Mouse (Mus musculus): ENCODE measurements at regions not wholly inside any gene's neighbourhood (a gene's known extent, or its start where the extent isn't known, plus 50 kb on each side); places are given as distances from the start of the nearest gene placed in this dataset.
A peak's percentile ranks its signal among the peaks of the same experiment; 100 is the strongest.

- Histone ChIP-seq H3K27ac (no peak overlapping the region), H3K4me2 (ENCODE audit: low read depth, low read length) (no peak overlapping the region)
- no peak for ATAC-seq
These were observed 78.1 kb upstream of the Foxn2 start for GRCm38 (mm10) chr17:88362404-88362803.

DNA sequence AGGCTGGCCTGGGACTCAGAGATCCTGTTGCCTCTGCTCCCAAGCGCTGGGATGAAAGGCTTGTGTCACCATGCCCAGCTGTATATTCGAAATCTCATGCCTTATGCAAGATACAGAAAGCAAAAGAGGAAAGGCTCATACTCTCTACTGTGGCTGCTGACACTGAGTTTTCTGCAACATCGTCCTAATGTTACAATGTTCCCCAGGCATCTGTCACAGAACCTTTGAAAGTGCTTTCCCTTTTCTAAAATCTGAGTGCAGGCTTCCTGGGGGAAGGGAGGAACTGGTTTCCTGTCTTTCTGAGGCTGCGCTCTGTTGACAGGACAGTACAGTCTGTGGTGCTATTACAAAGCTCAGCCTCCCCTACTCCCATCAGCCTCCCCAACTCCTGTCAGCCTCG is 72.6 kb upstream of the Foxn2 start:
- TF ChIP-seq CTCF (IDR thresholded peaks at IDR 0.05; ENCODE audit: low read depth): no peak
- H3K27me3 ChIP-seq (ENCODE audit: insufficient read depth, low read length): no peaks in the 10 kb centered on the region

More at GRCm38 (mm10) chr17:88362404-88362803, 78.1 kb upstream of the Foxn2 start:
- H3K27me3 ChIP-seq (ENCODE audit: insufficient read depth, low read length): no peaks in the 10 kb centered on the region
- DNase-seq (ENCODE audit: low spot score): no peak
- no peak overlapping the region for H3K9ac ChIP-seq (replicated peaks; ENCODE audit: low read length)
- H3K4me3 ChIP-seq (ENCODE audit: low read length): no peak overlapping the region
- H3K4me1 ChIP-seq (ENCODE audit: insufficient read depth, low read length): no peaks in the 10 kb centered on the region
- TF ChIP-seq CTCF (IDR thresholded peaks at IDR 0.05; ENCODE audit: low read depth): no peak
- H3K36me3 ChIP-seq (ENCODE audit: insufficient read depth, low read length): no peaks in the 10 kb centered on the region
- WGBS: 81% methylated on average over 11 of the region's 11 CpGs
- H3K9me3 ChIP-seq (ENCODE audit: low read length): no peaks in the 10 kb centered on the region

DNA sequence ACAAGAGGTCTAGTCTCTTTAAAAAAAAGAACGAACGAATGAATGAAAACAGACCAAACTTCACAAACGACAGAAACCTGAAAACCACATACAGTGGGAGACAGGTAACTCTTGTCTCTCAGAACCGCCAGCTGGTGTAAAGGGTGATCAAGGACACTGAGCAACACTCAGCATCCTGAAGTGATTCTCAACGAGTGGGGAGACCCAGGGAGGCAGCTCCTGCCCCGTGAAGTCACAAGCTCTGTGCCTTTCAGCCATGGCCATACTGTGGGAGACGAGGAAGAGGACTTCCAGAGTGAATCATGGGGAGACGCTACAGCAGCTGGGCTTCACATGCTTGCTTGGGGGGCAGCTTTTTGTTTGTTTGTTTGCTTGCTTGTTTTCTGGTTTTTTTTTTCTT is 70.5 kb upstream of the Foxn2 start:
- Histone ChIP-seq H3K4me3 (ENCODE audit: low read length) (no peak overlapping the region), H3K9ac (replicated peaks; ENCODE audit: low read length) (no peak overlapping the region), H3K36me3 (ENCODE audit: insufficient read depth, low read length) (no peaks in the 10 kb centered on the region), H3K27ac (no peak overlapping the region), H3K4me2 (ENCODE audit: low read depth, low read length) (no peak overlapping the region), H3K27me3 (ENCODE audit: insufficient read depth, low read length) (no peaks in the 10 kb centered on the region), H3K9me3 (ENCODE audit: low read length) (no peaks in the 10 kb centered on the region), H3K4me1 (ENCODE audit: insufficient read depth, low read length) (no peaks in the 10 kb centered on the region)
- ATAC-seq (no peak), DNase-seq (ENCODE audit: low spot score) (no peak)
- WGBS: 84% methylated on average over 8 of the region's 8 CpGs
- no peak for TF ChIP-seq CTCF (IDR thresholded peaks at IDR 0.05; ENCODE audit: low read depth)

More for the DNA sequence above, 72.6 kb upstream of the Foxn2 start:
- ATAC-seq: no peak
- Histone ChIP-seq H3K4me1 (ENCODE audit: insufficient read depth, low read length) (no peaks in the 10 kb centered on the region), H3K9me3 (ENCODE audit: low read length) (no peaks in the 10 kb centered on the region), H3K4me3 (ENCODE audit: low read length) (no peak overlapping the region), H3K4me2 (ENCODE audit: low read depth, low read length) (no peak overlapping the region), H3K9ac (replicated peaks; ENCODE audit: low read length) (no peak overlapping the region), H3K36me3 (ENCODE audit: insufficient read depth, low read length) (no peaks in the 10 kb centered on the region), H3K27ac (no peak overlapping the region)
- WGBS: 78% methylated on average over 5 of the region's 5 CpGs
- no peak for DNase-seq (ENCODE audit: low spot score)

DNA sequence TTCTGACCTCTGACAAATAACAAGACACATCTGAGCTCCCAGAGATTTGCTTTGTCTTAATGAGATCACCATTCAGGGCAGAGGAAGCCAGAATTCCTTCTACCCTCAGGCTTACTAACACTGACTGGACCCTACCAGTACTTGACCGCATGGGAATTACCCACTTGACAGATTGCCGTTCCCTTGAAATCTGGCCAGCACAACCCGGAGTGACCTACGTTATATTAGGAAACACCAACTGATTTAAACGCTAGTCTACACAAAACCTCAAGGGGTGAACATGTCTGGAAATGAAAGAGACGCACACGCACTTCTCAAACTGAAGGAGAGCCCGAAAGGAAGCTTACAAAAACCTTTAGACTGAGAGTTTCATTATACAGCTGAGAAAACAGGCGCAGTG is 69.8 kb upstream of the Foxn2 start:
- ATAC-seq (no peak), DNase-seq (ENCODE audit: low spot score) (no peak)
- Histone ChIP-seq H3K4me1 (ENCODE audit: insufficient read depth, low read length) (no peaks in the 10 kb centered on the region), H3K4me2 (ENCODE audit: low read depth, low read length) (no peak overlapping the region), H3K9me3 (ENCODE audit: low read length) (no peaks in the 10 kb centered on the region), H3K4me3 (ENCODE audit: low read length) (no peak overlapping the region), H3K36me3 (ENCODE audit: insufficient read depth, low read length) (no peaks in the 10 kb centered on the region), H3K9ac (replicated peaks; ENCODE audit: low read length) (no peak overlapping the region), H3K27me3 (ENCODE audit: insufficient read depth, low read length) (no peaks in the 10 kb centered on the region), H3K27ac (no peak overlapping the region)
- no peak for TF ChIP-seq CTCF (IDR thresholded peaks at IDR 0.05; ENCODE audit: low read depth)
- WGBS: 61% methylated on average over 9 of the region's 9 CpGs

DNA sequence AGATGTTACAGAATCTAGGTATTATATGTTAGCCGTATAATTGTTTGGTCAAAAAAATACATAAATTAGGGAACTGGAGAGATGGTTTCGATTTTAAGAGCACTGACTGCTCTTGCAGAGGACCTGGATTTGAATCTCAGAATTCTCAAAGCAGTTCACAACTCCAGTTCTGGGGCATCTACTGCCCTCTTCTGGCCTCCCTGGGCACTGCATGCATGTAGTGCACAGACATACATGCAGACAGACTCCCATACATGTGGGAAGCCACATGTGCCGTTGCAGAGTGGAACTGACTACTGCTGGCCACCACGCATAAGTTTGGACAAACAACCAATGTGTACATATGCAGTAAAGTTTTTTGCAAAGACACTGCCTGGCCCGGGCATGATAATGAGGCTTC is 62.0 kb upstream of the Foxn2 start:
- Histone ChIP-seq H3K4me3 (ENCODE audit: low read length) (no peak overlapping the region), H3K27ac (no peak overlapping the region), H3K27me3 (ENCODE audit: insufficient read depth, low read length) (no peaks in the 10 kb centered on the region), H3K9me3 (ENCODE audit: low read length) (no peaks in the 10 kb centered on the region), H3K4me1 (ENCODE audit: insufficient read depth, low read length) (no peaks in the 10 kb centered on the region), H3K36me3 (ENCODE audit: insufficient read depth, low read length) (no peaks in the 10 kb centered on the region), H3K9ac (replicated peaks; ENCODE audit: low read length) (no peak overlapping the region), H3K4me2 (ENCODE audit: low read depth, low read length) (no peak overlapping the region)
- WGBS: 79% methylated on average over 5 of the region's 5 CpGs
- ATAC-seq (no peak), DNase-seq (ENCODE audit: low spot score) (no peak)
- peak; percentile 32 for TF ChIP-seq CTCF (IDR thresholded peaks at IDR 0.05; ENCODE audit: low read depth)

DNA sequence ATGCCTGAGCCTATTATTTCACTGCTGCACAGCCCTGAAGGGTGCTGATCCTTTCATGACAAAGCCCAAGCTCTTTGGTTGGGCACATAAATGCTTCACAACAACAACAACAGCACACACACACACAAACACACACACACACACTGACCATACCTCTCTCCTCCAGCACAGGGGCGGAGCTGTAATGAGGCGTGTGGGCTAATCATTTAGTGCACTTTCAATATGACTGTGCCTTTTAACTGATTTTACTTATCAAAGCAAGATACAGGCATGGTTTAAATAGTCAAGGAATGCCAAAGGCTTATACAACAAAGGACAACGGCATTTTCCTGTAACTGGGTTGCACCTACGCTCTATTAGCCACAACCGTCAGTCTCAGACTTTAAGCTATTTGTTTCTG is 61.1 kb upstream of the Foxn2 start:
- no peak for ATAC-seq
- Histone ChIP-seq H3K27me3 (ENCODE audit: insufficient read depth, low read length) (no peaks in the 10 kb centered on the region), H3K9me3 (ENCODE audit: low read length) (no peaks in the 10 kb centered on the region), H3K36me3 (ENCODE audit: insufficient read depth, low read length) (no peaks in the 10 kb centered on the region), H3K4me1 (ENCODE audit: insufficient read depth, low read length) (no peaks in the 10 kb centered on the region), H3K9ac (replicated peaks; ENCODE audit: low read length) (no peak overlapping the region), H3K27ac (no peak overlapping the region), H3K4me2 (ENCODE audit: low read depth, low read length) (no peak overlapping the region), H3K4me3 (ENCODE audit: low read length) (no peak overlapping the region)
- WGBS: 94% methylated on average over 5 of the region's 5 CpGs
- no peak for DNase-seq (ENCODE audit: low spot score)
- TF ChIP-seq CTCF (IDR thresholded peaks at IDR 0.05; ENCODE audit: low read depth): no peak

DNA sequence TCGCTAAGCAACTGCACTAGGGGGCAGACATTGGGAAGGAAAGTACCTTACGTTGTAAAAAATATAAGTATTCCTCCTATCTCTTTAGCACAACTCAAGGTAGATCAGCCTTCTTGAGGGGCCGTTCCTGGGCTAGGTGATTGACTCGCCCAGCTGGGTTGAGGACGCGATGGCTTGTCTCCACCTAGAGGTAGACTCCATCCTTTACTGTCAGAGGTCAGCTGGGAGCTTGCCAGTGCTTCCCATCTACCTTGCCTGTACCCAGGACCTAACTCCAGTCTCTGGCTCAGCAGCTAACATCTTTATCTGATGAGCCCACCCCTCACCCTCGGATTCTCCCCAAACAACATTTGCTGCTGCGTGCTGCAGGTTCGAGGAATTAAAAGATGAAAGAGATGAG is 59.4 kb upstream of the Foxn2 start:
- ATAC-seq: no peak
- no peaks in the 10 kb centered on the region for H3K9me3 ChIP-seq (ENCODE audit: low read length)
- no peaks in the 10 kb centered on the region for H3K27me3 ChIP-seq (ENCODE audit: insufficient read depth, low read length)
- WGBS: 57% methylated on average over 9 of the region's 9 CpGs
- H3K4me2 ChIP-seq (ENCODE audit: low read depth, low read length): no peak overlapping the region
- H3K36me3 ChIP-seq (ENCODE audit: insufficient read depth, low read length): no peaks in the 10 kb centered on the region
- no peak overlapping the region for H3K27ac ChIP-seq
- H3K9ac ChIP-seq (replicated peaks; ENCODE audit: low read length): no peak overlapping the region
- TF ChIP-seq CTCF (IDR thresholded peaks at IDR 0.05; ENCODE audit: low read depth): no peak
- no peaks in the 10 kb centered on the region for H3K4me1 ChIP-seq (ENCODE audit: insufficient read depth, low read length)
- H3K4me3 ChIP-seq (ENCODE audit: low read length): no peak overlapping the region
- no peak for DNase-seq (ENCODE audit: low spot score)
